Mouse (Mus musculus) megakaryocyte-erythroid progenitor cell, adult 5-6 weeks (primary cell): Measurements from ENCODE around the gene Rcn1. TPM values are rescaled to one million over a fixed set of nuclear protein-coding genes. Genes with fewer than 3 reads are reported as not detected.

Source experiments
- ATAC-seq: replicated peaks from 2 replicates; pipeline ENCODE4 v1.8.0; 2016; ENCODE audit warnings: mild to moderate bottlenecking, inconsistent platforms; ENCODE audit not compliant: severe bottlenecking, poor library complexity, low FRiP score, low TSS enrichment
- total RNA-seq, 2 experiments: library from RNA; stranded (forward) in 1 of 2; stranded (reverse) in 1 of 2; fragments of 200-1000, 215-1000 nt in 1 of 2; fragments of >200 nt in 1 of 2; fragmentation: Nextera tagmentation in 1 of 2; gene quantifications; 2 replicates each; pipeline ENCODE4 v1.2.3; 2014 to 2017

Rcn1 gene
- total RNA-seq, 2 experiments from 2014 or later, result 17.4 to 31.7 TPM

GRCm38 (mm10) chr2:105367623-105368022 lies 31.5 kb downstream of the Rcn1 start:
- ATAC-seq, result peak; percentile 64; the same call in 1 of the 2 replicates

- ATAC-seq, result no peak
These were observed 41.1 kb downstream of the Rcn1 start for GRCm38 (mm10) chr2:105358040-105358439.

- ATAC-seq, result no peak
These were observed 42.3 kb downstream of the Rcn1 start for GRCm38 (mm10) chr2:105356791-105357190.

GRCm38 (mm10) chr2:105348886-105349285 lies 50.2 kb downstream of the Rcn1 start:
- no peak for ATAC-seq

GRCm38 (mm10) chr2:105339993-105340392 lies 59.1 kb downstream of the Rcn1 start:
- ATAC-seq, result no peak

GRCm38 (mm10) chr2:105337171-105337875 lies 61.8 kb downstream of the Rcn1 start:
- no peak for ATAC-seq

GRCm38 (mm10) chr2:105336314-105337027 lies 62.6 kb downstream of the Rcn1 start:
- ATAC-seq, result no peak

Other genes with a start within 250 kb of the Rcn1 start
- 1.3 and 2.7 TPM in 2 replicates for gene Them7, start 175.0 kb downstream of the Rcn1 start, total RNA-seq (2014; fragmentation: Nextera tagmentation)
- gene Them7, start 175.0 kb downstream of the Rcn1 start, total RNA-seq (2017), result 2.7 and 3.2 TPM in 2 replicates